Mouse (Mus musculus) ES-Bruce4 (cell line): Measurements from ENCODE around the gene Atraid. TPM values are rescaled to one million over a fixed set of nuclear protein-coding genes. Genes with fewer than 3 reads are reported as not detected.

Experiments used
- H3K27ac ChIP-seq: 2 replicates; pipeline ENCODE4 v1.5.1; 2012; ENCODE audit warnings: low read length, inconsistent platforms; ENCODE audit not compliant: insufficient read depth
- H3K27me3 ChIP-seq: 2 replicates; pipeline ENCODE4 v1.6.1; 2012; ENCODE audit warnings: mild to moderate bottlenecking, low read length, inconsistent platforms; ENCODE audit not compliant: control insufficient read depth, poor library complexity, insufficient read depth, severe bottlenecking
- H3K36me3 ChIP-seq: 2 replicates; pipeline ENCODE4 v1.6.1; 2012; ENCODE audit warnings: inconsistent platforms, mild to moderate bottlenecking, low read length, moderate library complexity; ENCODE audit not compliant: control insufficient read depth, poor library complexity, insufficient read depth, severe bottlenecking
- H3K4me1 ChIP-seq: one replicate; pipeline ENCODE4 v1.8.1; 2011; ENCODE audit warnings: low read length; ENCODE audit not compliant: control insufficient read depth, insufficient read depth
- H3K4me3 ChIP-seq: 2 replicates; pipeline ENCODE4 v1.5.1; 2011; ENCODE audit warnings: low read depth, mild to moderate bottlenecking, low read length
- H3K9ac ChIP-seq: 2 replicates; pipeline ENCODE4 v1.6.1; 2012; ENCODE audit warnings: low read depth, mild to moderate bottlenecking, inconsistent platforms; ENCODE audit not compliant: poor library complexity, severe bottlenecking
- H3K9me3 ChIP-seq: replicated peaks from 2 replicates; pipeline ENCODE4 v1.6.1; 2012; ENCODE audit warnings: mild to moderate bottlenecking, low read length, inconsistent platforms; ENCODE audit not compliant: control insufficient read depth, poor library complexity, insufficient read depth, severe bottlenecking
- CTCF ChIP-seq: IDR thresholded peaks from one replicate; pipeline ENCODE4 v1.8.1; 2011; ENCODE audit warnings: low read depth, low read length
- EP300 ChIP-seq: IDR thresholded peaks from 2 replicates; pipeline ENCODE4 v1.6.1; 2011; ENCODE audit warnings: low read depth, low read length; ENCODE audit not compliant: insufficient read depth
- POLR2A ChIP-seq: IDR thresholded peaks from one replicate; pipeline ENCODE4 v1.8.1; 2011; ENCODE audit warnings: low read length; ENCODE audit not compliant: insufficient read depth
- polyA plus RNA-seq: library from polyadenylated mRNA; stranded (reverse); fragments of >200 nt; gene quantifications from 2 replicates; pipeline ENCODE4 v1.2.4, GENCODE M21; 2011; ENCODE audit warnings: low read depth; ENCODE audit not compliant: missing spikeins, insufficient read depth, insufficient read length

The Atraid gene
- polyA plus RNA-seq, 1 experiment, result 28.6 TPM

- H3K9ac ChIP-seq, result peak overlapping the region; percentile 2; the same call in 1 of the 2 replicates
- H3K4me3 ChIP-seq, result peak overlapping the region; percentile 26
- TF ChIP-seq CTCF (no peak), POLR2A (no peak), EP300 (no peak)
- no peaks in the 10 kb centered on the region for H3K36me3 ChIP-seq
- H3K27ac ChIP-seq, result no peak overlapping the region
- peaks cover 10% of the 10 kb centered on the region for H3K27me3 ChIP-seq
- no peaks in the 10 kb centered on the region for H3K9me3 ChIP-seq
- H3K4me1 ChIP-seq, result no peaks in the 10 kb centered on the region
Measured at GRCm38 (mm10) chr5:31094799-31095691, 46.9 kb downstream of the Atraid start.

GRCm38 (mm10) chr5:31095711-31096480 lies 47.8 kb downstream of the Atraid start:
- H3K9ac ChIP-seq, result no peak overlapping the region
- no peaks in the 10 kb centered on the region for H3K36me3 ChIP-seq

More at GRCm38 (mm10) chr5:31095711-31096480, 47.8 kb downstream of the Atraid start:
- Histone ChIP-seq H3K9me3 (no peaks in the 10 kb centered on the region), H3K27me3 (peaks cover 10% of the 10 kb centered on the region), H3K4me1 (no peaks in the 10 kb centered on the region), H3K27ac (no peak overlapping the region), H3K4me3 (peak overlapping the region; percentile 26)
- no peak for TF ChIP-seq POLR2A
- no peak for TF ChIP-seq EP300
- TF ChIP-seq CTCF, result no peak

Other genes with a start within 250 kb of the Atraid start
- 12.8 and 15.6 TPM in 2 replicates for gene Mapre3, start 233.7 kb upstream of the Atraid start, polyA plus RNA-seq
- gene Tmem214, start 180.3 kb upstream of the Atraid start, polyA plus RNA-seq, result 50.4 and 56.3 TPM in 2 replicates
- gene Agbl5, start 159.6 kb upstream of the Atraid start, polyA plus RNA-seq, result 22.0 and 22.3 TPM in 2 replicates
- gene Ost4, start 140.5 kb upstream of the Atraid start, polyA plus RNA-seq, result 193 and 216 TPM in 2 replicates
- gene Emilin1, start 134.9 kb upstream of the Atraid start, polyA plus RNA-seq, result 2.5 and 3.2 TPM in 2 replicates
- 12.9 and 14.0 TPM in 2 replicates for gene Khk, start 126.9 kb upstream of the Atraid start, polyA plus RNA-seq
- 26.1 and 26.3 TPM in 2 replicates for gene Cgref1, start 102.7 kb upstream of the Atraid start, polyA plus RNA-seq
- 71.0 and 84.4 TPM in 2 replicates for gene Preb, start 88.0 kb upstream of the Atraid start, polyA plus RNA-seq
- not detected in 2 replicates for gene Tcf23, start 79.7 kb upstream of the Atraid start, polyA plus RNA-seq
- gene Slc5a6, start 612 bp downstream of the Atraid start, polyA plus RNA-seq, result 9.8 and 12.8 TPM in 2 replicates
- 147 and 148 TPM in 2 replicates for gene Cad, start 6.5 kb downstream of the Atraid start, polyA plus RNA-seq
- gene Dnajc5g, start 58.0 kb downstream of the Atraid start, polyA plus RNA-seq, result not detected in 2 replicates
- gene Slc30a3, start 59.9 kb downstream of the Atraid start, polyA plus RNA-seq, result 8.5 and 9.2 TPM in 2 replicates
- gene Trim54, start 68.4 kb downstream of the Atraid start, polyA plus RNA-seq, result 5.1 TPM in 2 replicates
- gene Ucn, start 90.5 kb downstream of the Atraid start, polyA plus RNA-seq, result not detected in 2 replicates
- gene Mpv17, start 105.9 kb downstream of the Atraid start, polyA plus RNA-seq, result 58.1 and 60.0 TPM in 2 replicates
- 2.3 and 2.6 TPM in 2 replicates for gene Gm29609, start 131.6 kb downstream of the Atraid start, polyA plus RNA-seq
- gene Gtf3c2, start 131.8 kb downstream of the Atraid start, polyA plus RNA-seq, result 104 and 106 TPM in 2 replicates
- gene Snx17, start 144.9 kb downstream of the Atraid start, polyA plus RNA-seq, result 40.0 and 45.9 TPM in 2 replicates
- 40.7 and 45.2 TPM in 2 replicates for gene Eif2b4, start 145.1 kb downstream of the Atraid start, polyA plus RNA-seq
- 25.5 and 25.8 TPM in 2 replicates for gene Zfp513, start 154.0 kb downstream of the Atraid start, polyA plus RNA-seq
- gene Ppm1g, start 172.4 kb downstream of the Atraid start, polyA plus RNA-seq, result 188 and 225 TPM in 2 replicates
- gene Nrbp1, start 192.6 kb downstream of the Atraid start, polyA plus RNA-seq, result 55.4 and 68.6 TPM in 2 replicates
- not detected in 2 replicates for gene Gm9970, start 192.9 kb downstream of the Atraid start, polyA plus RNA-seq
- gene Krtcap3, start 203.4 kb downstream of the Atraid start, polyA plus RNA-seq, result 15.6 and 17.4 TPM in 2 replicates
- gene Ift172, start 242.8 kb downstream of the Atraid start, polyA plus RNA-seq, result 21.3 and 27.2 TPM in 2 replicates
- 19.9 and 23.4 TPM in 2 replicates for gene Fndc4, start 247.8 kb downstream of the Atraid start, polyA plus RNA-seq
- 0.48 and 1.1 TPM in 2 replicates for gene Gckr, start 249.1 kb downstream of the Atraid start, polyA plus RNA-seq